Mouse (Mus musculus) embryonic fibroblast, embryonic 13.5 days (primary cell): ENCODE data around the gene Samd1. TPM values are rescaled to one million over a fixed set of nuclear protein-coding genes. Genes with fewer than 3 reads are reported as not detected.
"Not testable (repeated sequence)": the region's sequence is repeated elsewhere in the genome, so short reads cannot be mapped to it uniquely, and the experiment has no call there.

Source experiments
- H3K27ac ChIP-seq: 2 replicates; pipeline ENCODE4 v1.5.1; 2012; ENCODE audit warnings: low read length, control low read depth, inconsistent platforms; ENCODE audit not compliant: insufficient read depth
- H3K4me1 ChIP-seq: 2 replicates; pipeline ENCODE4 v1.6.1; 2011; ENCODE audit warnings: low read length; ENCODE audit not compliant: control insufficient read depth, insufficient read depth
- H3K4me3 ChIP-seq: 2 replicates; pipeline ENCODE4 v1.5.1; 2011; ENCODE audit warnings: mild to moderate bottlenecking, control low read depth, low read length; ENCODE audit not compliant: insufficient read depth
- CTCF ChIP-seq: IDR thresholded peaks from 2 replicates; pipeline ENCODE4 v1.5.1; 2011; ENCODE audit warnings: mild to moderate bottlenecking, control low read depth, low read length, moderate library complexity, borderline replicate concordance; ENCODE audit not compliant: insufficient read depth
- POLR2A ChIP-seq: IDR thresholded peaks from 2 replicates; pipeline ENCODE4 v1.6.1; 2011; ENCODE audit warnings: low read depth, mild to moderate bottlenecking, control low read depth, low read length, moderate library complexity
- polyA plus RNA-seq: library from polyadenylated mRNA; stranded (reverse); fragments of >200 nt; gene quantifications from 2 replicates; pipeline ENCODE4 v1.2.4, GENCODE M21; 2011; ENCODE audit warnings: low read depth; ENCODE audit not compliant: missing spikeins, insufficient read length

Samd1 gene
- polyA plus RNA-seq, 1 experiment = 47.9 TPM

DNA sequence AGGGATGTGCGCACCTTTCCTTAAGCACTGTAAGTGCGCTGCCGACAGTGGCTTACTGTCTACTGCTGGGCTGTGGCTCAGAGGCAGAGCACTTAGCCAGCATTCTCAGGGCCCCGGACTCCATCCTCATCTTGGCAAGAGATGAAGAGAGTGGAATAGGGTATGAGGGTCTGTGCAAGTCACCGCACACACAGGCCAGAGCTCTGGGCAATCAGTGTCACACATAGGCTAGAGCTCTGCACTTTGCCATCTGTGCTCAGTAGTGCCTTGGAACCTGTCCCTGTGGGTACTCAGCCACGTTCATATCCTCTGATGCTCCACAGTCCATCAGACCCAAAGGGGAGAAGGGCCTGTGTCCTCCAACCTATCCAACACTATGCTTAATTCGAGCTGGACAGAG lies 15.9 kb upstream of the Samd1 start:
- Histone ChIP-seq H3K27ac (no peak overlapping the region), H3K4me3 (no peak overlapping the region), H3K4me1 (peaks cover 6% of the 10 kb centered on the region)
- TF ChIP-seq POLR2A = no peak
- TF ChIP-seq CTCF = no peak

DNA sequence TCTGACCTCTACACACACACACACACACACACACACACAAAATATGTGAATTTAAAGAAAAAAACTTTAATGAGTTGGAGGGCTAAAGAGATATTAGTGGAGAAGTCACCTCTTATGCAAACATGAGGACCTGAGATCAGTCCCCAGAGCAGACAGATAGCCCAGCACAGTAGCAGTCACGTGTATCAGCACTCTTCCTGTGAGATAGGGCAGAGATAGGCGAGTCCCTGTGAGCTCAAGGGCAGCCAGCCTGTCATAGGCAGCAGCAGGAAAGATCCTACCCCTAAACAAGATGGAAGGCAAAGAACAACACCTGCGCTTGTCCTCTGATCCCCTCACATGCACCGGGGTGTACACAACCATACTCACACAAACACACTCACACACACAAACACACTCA lies 15.0 kb upstream of the Samd1 start:
- TF ChIP-seq CTCF (no peak), POLR2A (no peak)
- Histone ChIP-seq H3K4me1 (peaks cover 2% of the 10 kb centered on the region), H3K27ac (no peak overlapping the region), H3K4me3 (no peak overlapping the region)

DNA sequence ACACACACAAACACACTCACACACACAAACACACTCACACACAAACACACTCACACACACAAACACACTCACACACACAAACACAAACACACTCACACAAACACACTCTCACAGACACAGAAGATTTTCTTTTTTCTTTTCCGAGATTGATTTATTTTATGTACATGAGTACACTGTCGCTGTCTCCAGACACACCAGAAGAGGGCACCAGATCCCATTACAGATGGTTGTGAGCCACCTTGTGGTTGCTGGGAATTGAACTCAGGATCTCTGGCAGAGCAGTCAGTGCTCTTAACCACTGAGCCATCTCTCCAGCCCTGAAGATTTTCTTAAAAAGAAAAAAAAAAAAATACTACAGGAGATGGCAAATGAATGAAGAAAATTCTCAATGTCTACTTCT lies 14.2 kb upstream of the Samd1 start:
- not testable (repeated sequence) for H3K4me3 ChIP-seq, H3K4me1 ChIP-seq

DNA sequence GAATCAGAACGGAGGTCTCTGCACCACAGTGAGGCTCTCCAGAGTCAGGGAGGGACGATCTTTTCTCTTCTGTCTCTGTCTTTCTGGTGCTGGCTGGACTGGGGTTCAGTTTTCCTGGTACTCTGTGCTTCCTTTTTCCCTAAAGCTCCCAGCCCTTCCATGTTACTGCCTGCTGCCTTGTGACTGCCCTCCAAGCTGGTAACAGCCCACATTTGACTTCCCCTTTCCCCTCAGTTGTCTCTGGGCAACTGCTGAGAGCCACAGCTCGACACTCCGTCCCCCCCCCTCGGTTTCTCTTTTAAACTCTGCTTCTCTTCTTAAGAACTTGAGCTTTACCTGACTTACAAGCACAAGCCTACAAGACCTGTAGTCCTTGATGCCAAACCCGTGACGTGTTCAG lies 8.2 kb upstream of the Samd1 start:
- TF ChIP-seq CTCF = no peak
- H3K27ac ChIP-seq = no peak overlapping the region
- no peaks in the 10 kb centered on the region for H3K4me1 ChIP-seq
- no peak overlapping the region for H3K4me3 ChIP-seq

More for the DNA sequence above, 14.2 kb upstream of the Samd1 start:
- not testable (repeated sequence) for H3K27ac ChIP-seq

DNA sequence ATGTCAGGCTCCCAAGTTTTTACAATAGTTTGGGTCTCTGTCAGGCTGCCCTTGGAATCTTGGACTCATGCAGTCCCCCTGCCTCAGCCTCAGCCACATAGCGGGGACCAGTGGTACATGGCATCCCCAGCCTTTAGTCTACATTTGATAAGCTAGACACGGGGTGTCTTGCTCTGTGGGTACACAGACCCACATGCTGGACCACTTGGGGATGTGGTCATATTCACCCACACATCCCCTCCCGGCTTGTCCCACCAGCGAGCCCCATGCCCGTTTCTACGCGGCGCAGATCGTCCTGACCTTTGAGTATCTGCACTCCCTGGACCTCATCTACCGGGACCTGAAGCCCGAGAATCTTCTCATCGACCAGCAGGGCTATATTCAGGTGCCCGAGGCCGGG lies 7.3 kb upstream of the Samd1 start:
- H3K4me3 ChIP-seq = no peak overlapping the region
- H3K27ac ChIP-seq = no peak overlapping the region
- H3K4me1 ChIP-seq = no peaks in the 10 kb centered on the region
- no peak for TF ChIP-seq CTCF
- no peak for TF ChIP-seq POLR2A

DNA sequence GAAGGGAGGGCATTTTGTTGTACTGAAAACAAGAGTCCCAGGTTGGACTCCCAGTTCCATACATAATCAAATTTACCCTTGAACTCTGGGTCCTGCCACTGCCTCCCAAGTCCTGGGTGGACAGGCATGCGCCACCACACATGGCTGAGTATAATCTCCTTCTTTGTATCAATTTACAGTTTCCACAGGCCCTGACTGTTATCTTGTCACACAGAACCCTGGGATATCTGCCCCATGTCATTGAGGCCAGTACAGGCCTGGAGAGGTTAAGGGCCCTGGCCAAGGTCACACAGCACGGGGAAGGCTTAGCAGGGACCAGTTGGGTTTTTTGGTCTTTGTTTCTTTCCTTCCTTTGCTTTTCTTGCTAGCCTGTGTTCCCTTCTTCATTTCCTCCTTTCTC lies 5.0 kb upstream of the Samd1 start:
- TF ChIP-seq POLR2A (no peak), CTCF (no peak)
- no peak overlapping the region for H3K27ac ChIP-seq
- no peak overlapping the region for H3K4me3 ChIP-seq
- no peaks in the 10 kb centered on the region for H3K4me1 ChIP-seq

DNA sequence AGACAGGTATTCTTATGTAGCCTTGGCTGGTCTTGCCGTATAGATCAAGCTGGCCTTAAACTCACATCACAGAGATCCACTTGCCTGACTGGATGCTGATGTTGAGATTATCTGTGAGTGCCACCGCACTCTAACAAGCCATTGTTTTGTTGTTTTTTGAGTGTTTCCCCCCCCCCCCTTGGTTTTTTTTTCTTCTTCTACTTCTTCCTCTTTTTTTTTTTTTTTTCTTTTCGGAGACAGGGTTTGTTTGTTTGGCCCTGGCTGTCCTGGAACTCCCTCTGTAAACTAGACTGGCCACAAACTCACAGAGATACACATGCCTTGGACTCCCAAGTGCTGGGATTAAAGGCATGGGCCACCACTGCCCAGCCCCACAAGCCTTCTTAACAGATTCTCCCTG lies 3.4 kb upstream of the Samd1 start:
- TF ChIP-seq POLR2A (no peak), CTCF (no peak)
- H3K27ac ChIP-seq = no peak overlapping the region
- H3K4me1 ChIP-seq = no peaks in the 10 kb centered on the region
- H3K4me3 ChIP-seq = no peak overlapping the region

DNA sequence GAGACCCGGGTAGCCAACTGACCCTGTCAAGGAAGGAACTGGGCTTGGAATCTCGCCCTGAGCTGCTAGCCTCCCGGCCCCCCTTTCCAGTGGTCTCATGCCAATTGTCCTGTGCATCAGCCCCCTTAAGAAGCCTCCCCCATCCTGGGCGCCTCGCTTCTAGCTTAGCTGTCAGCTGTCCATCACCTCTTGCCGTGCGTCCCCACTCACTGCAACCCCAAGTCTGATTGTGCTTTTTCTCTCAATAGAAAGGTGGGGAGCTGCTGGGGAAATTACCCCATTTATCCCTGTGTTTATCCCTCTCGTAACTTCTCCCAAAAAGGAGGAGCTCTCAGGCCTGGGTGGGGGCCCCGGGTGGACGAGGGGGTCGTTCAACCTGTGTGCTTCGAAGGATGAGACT lies 1.5 kb upstream of the Samd1 start:
- no peak overlapping the region for H3K27ac ChIP-seq
- peaks cover 3% of the 10 kb centered on the region; the same call in 1 of the 2 replicates for H3K4me1 ChIP-seq
- peak overlapping the region; percentile 68; the same call in 1 of the 2 replicates for H3K4me3 ChIP-seq
- no peak for TF ChIP-seq CTCF

DNA sequence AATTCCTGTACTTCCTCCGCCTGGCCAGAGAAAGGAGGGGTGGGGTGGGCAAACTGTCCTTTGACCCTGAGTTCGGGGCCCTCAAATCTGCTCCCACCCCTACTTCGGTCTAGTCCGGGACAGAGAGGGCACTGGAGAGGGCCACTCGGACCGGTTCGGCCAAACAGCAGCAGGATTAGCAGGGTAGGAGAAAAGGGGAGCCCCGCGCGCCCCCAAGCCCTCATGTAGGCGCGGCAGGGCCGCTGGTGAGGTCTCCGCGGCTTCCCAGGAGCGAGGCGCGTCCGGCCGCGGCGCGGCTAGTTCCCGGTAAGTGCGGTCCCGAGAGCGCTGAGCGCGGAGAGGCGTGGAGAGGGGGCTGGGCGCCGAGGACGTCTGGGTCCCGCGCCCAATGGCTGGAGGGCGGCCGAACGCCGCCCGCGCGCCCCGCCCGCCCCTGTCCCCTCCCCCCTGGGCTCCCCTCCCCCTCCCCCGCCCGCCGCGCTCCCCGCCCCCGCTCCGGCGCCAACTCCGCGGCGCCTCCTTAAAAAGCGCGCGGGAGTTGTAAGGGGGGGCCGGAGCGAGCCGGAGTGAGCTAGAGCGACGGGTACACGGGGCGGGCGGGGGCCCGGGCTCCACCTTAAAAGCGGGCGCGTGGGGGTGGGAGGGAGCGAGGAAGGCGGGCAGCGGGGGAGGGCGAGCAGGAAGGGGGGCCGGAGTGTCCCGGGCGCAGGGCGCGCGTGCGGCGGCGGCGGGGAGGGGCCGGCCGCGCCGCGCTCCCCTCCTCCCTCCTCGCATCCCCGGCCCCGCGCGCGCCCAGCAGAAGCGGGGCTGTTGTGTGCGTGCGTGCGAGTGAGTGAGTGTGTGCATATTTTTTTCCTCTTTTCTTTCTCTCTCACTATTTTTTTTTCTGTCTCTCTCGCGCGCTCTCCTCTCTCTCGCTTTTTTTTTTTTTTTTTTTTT lies 636 bp upstream of the Samd1 start:
- Histone ChIP-seq H3K4me1 (peaks cover 3% of the 10 kb centered on the region; the same call in 1 of the 2 replicates), H3K27ac (peak overlapping the region; percentile 95), H3K4me3 (peak overlapping the region; percentile 68)
- TF ChIP-seq POLR2A = peak; percentile 92
- no peak for TF ChIP-seq CTCF

DNA sequence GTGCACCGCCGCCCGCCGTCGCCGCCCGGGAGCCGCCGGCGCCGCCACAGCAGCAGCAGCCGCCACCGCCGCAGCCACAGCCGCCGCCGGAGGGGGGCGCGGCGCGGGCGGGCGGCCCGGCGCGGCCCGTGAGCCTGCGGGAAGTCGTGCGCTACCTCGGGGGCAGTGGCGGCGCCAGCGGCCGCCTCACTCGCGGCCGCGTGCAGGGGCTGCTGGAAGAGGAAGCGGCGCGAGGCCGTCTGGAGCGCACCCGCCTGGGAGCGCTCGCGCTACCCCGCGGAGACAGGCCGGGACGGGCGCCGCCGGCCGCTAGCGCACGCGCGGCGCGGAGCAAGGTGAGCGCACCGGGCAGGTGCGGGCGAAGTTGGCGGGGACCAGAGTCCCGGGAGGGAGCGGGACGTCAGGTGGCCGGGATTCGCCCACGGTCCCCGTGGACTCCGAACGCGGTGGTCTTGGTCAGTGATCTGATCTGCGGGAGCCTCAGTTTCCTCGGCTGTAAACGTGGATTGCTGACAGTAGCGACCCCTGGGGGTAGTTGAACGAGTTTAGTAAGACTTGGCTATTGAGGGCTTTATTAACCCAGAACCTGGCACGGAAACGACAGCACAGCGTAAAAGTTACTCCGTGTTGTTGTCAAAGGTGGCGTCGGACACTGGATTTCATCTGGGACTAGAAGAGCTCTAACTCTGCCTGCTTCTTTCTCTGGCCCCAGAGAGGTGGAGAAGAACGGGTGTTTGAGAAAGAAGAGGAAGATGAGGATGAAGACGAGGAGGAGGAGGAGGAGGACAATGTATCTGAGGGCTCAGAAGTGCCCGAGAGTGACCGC lies 972 bp downstream of the Samd1 start:
- TF ChIP-seq POLR2A = no peak
- TF ChIP-seq CTCF = 0 out of 2 replicates have a peak, but pooled peaks have one; percentile 8
- peak overlapping the region; percentile 81 for H3K4me3 ChIP-seq
- H3K4me1 ChIP-seq = peaks cover 5% of the 10 kb centered on the region; the same call in 1 of the 2 replicates
- H3K27ac ChIP-seq = peak overlapping the region; percentile 31; the same call in 1 of the 2 replicates
